Mouse (Mus musculus) CH12.LX (cell line): ENCODE measurements around the gene Bri3.

Experiments
- ELF1 ChIP-seq: IDR thresholded peaks from 2 replicates; pipeline ENCODE4 v1.6.1; 2014; ENCODE audit warnings: low read depth, mild to moderate bottlenecking, inconsistent platforms, low read length, improper control_type of control experiment
- ETS1 ChIP-seq: conservative IDR thresholded peaks from 2 replicates; pipeline ENCODE4 v1.6.1; 2012; ENCODE audit warnings: low read depth, mild to moderate bottlenecking, inconsistent platforms, low read length, improper control_type of control experiment, moderate library complexity
- GABPA ChIP-seq: IDR thresholded peaks from 2 replicates; pipeline ENCODE4 v1.6.1; 2012; ENCODE audit warnings: low read depth, low read length, improper control_type of control experiment, inconsistent platforms; ENCODE audit not compliant: insufficient replicate concordance
- HCFC1 ChIP-seq: IDR thresholded peaks from 2 replicates; pipeline ENCODE4 v1.6.1; 2012; ENCODE audit warnings: low read depth, mild to moderate bottlenecking, inconsistent platforms, low read length, improper control_type of control experiment
- MAFK ChIP-seq: IDR thresholded peaks from 2 replicates; pipeline ENCODE4 v1.6.1; 2011; ENCODE audit warnings: low read length, improper control_type of control experiment; ENCODE audit not compliant: insufficient replicate concordance
- POLR2A ChIP-seq: IDR thresholded peaks from 2 replicates; pipeline ENCODE4 v1.6.1; 2011; ENCODE audit warnings: low read depth, mild to moderate bottlenecking, improper control_type of control experiment, low read length
- UBTF ChIP-seq: IDR thresholded peaks from 2 replicates; pipeline ENCODE4 v1.6.1; 2012; ENCODE audit warnings: low read depth, mild to moderate bottlenecking, inconsistent platforms, low read length, improper control_type of control experiment, moderate library complexity
- ZMIZ1 ChIP-seq: IDR thresholded peaks from 2 replicates; pipeline ENCODE4 v1.6.1; 2012; ENCODE audit warnings: low read depth, mild to moderate bottlenecking, inconsistent platforms, low read length, improper control_type of control experiment

DNA sequence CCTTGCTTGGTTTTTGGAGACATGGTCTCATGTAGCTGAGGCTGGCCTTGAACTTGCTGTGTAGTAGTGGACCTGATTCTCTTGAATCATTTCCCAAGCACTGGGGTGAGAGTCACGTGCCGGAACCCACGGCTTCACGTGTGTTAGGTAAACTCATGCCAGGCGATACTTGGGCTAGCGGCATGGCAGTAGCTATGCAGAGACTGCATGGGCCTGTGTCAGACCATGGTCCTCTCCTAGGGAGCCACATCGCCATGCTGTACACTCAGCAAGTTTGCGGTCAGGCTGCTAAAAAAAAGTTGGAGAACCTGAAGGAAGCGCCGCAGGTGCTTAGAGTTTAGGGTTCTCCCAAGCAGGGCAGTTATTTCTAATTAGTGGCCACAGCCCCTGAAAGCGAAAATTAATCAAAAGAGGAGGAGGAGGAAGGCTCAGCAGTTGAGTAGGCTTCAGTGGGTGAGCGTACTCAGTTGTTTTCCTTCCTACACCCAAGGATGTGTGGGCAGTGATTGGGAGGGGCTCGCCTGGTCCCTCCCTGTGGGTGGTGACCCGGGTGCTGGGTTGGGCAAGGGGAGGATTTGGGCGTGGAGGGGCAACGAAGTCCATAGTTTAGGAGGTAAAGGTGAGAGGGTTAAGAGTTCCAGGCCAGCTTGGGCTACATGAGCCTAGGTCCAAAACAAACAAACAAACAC, 10.0 kb downstream of the Bri3 start:
- TF ChIP-seq ELF1 (no peak), MAFK (no peak), ETS1 (no peak), UBTF (no peak), ZMIZ1 (no peak), HCFC1 (no peak), GABPA (no peak), POLR2A (no peak)
